Mouse (Mus musculus) lung, embryonic 15.5 days (tissue): ENCODE measurements around the gene Ppp1r26. TPM values are rescaled to one million over a fixed set of nuclear protein-coding genes. Genes with fewer than 3 reads are reported as not detected.

Experiments
- ATAC-seq: fragments of 200-750 bp; cut with Nextera tagmentation; 2 replicates; pipeline ENCODE4 v1.8.0; 2017; ENCODE audit warnings: moderate number of reproducible peaks, borderline replicate concordance; ENCODE audit not compliant: low FRiP score, low TSS enrichment; ENCODE audit errors: extremely low read depth
- H3K27ac ChIP-seq: fragments of 300-500 bp; sonication (generic); 2 replicates; pipeline ENCODE4 v1.5.1; 2015; ENCODE audit warnings: moderate library complexity, mild to moderate bottlenecking, inconsistent platforms
- H3K27me3 ChIP-seq: fragments of 300-500 bp; sonication (generic); 2 replicates; pipeline ENCODE4 v1.6.1; 2015; ENCODE audit warnings: inconsistent platforms
- H3K36me3 ChIP-seq: fragments of 300-500 bp; sonication (generic); 2 replicates; pipeline ENCODE4 v1.6.1; 2015; ENCODE audit warnings: inconsistent platforms
- H3K4me1 ChIP-seq: fragments of 300-500 bp; sonication (generic); 2 replicates; pipeline ENCODE4 v1.6.1; 2015; ENCODE audit warnings: inconsistent platforms
- H3K4me2 ChIP-seq: fragments of 300-500 bp; sonication (generic); 2 replicates; pipeline ENCODE4 v1.6.1; 2015; ENCODE audit warnings: inconsistent platforms, mild to moderate bottlenecking, moderate library complexity
- H3K4me3 ChIP-seq: fragments of 300-500 bp; sonication (generic); 2 replicates; pipeline ENCODE4 v1.5.1; 2015; ENCODE audit warnings: mild to moderate bottlenecking, inconsistent platforms
- H3K9ac ChIP-seq: fragments of 300-500 bp; sonication (generic); 2 replicates; pipeline ENCODE4 v1.6.1; 2015; ENCODE audit warnings: inconsistent platforms
- H3K9me3 ChIP-seq: fragments of 300-500 bp; sonication (generic); 2 replicates; pipeline ENCODE4 v1.6.1; 2016; ENCODE audit warnings: inconsistent platforms
- WGBS: fragments of 180-500 bp; shearing (Covaris S2); methylation state at CpG from one replicate; pipeline ENCODE4 v1.1.7; 2015; 5-methylcytosine and 5-hydroxymethylcytosine counted together
- polyA plus RNA-seq: library from polyadenylated mRNA; unstranded; fragments of >200 nt; fragmentation: Nextera tagmentation; extraction: Ambion mirVana; gene quantifications from 2 replicates; pipeline ENCODE4 v1.2.1, GENCODE M21; 2015

The Ppp1r26 gene
- polyA plus RNA-seq, 1 experiment from 2014 or later = 6.0 TPM

- H3K27me3 ChIP-seq = no peaks in the 10 kb centered on the region
- H3K27ac ChIP-seq = peak overlapping the region; percentile 90
- H3K4me1 ChIP-seq = peaks cover 12% of the 10 kb centered on the region; the same call in 1 of the 2 replicates
- H3K9me3 ChIP-seq = no peaks in the 10 kb centered on the region
- 0 out of 2 replicates have a peak, but pooled peaks cover 4% of the 10 kb centered on the region for H3K36me3 ChIP-seq
- peak overlapping the region; percentile 98 for H3K4me2 ChIP-seq
- peak overlapping the region; percentile 84 for H3K9ac ChIP-seq
- WGBS = 3% methylated on average over 5 of the region's 5 CpGs
- peak overlapping the region; percentile 76 for H3K4me3 ChIP-seq
- no peak for ATAC-seq
Measured at GRCm38 (mm10) chr2:28446181-28446514, 452 bp upstream of the Ppp1r26 start.

GRCm38 (mm10) chr2:28447315-28447670 lies 693 bp downstream of the Ppp1r26 start:
- peak overlapping the region; percentile 76 for H3K4me3 ChIP-seq
- ATAC-seq = peak; percentile 28; the same call in 1 of the 2 replicates
- no peaks in the 10 kb centered on the region for H3K9me3 ChIP-seq
- H3K27ac ChIP-seq = peak overlapping the region; percentile 90
- peaks cover 13% of the 10 kb centered on the region; the same call in 1 of the 2 replicates for H3K36me3 ChIP-seq
- WGBS = 8% methylated on average over 11 of the region's 11 CpGs
- H3K4me2 ChIP-seq = peak overlapping the region; percentile 98
- H3K27me3 ChIP-seq = no peaks in the 10 kb centered on the region
- peaks cover 12% of the 10 kb centered on the region; the same call in 1 of the 2 replicates for H3K4me1 ChIP-seq
- peak overlapping the region; percentile 84 for H3K9ac ChIP-seq

GRCm38 (mm10) chr2:28451663-28452062 lies 5.1 kb downstream of the Ppp1r26 start:
- H3K36me3 ChIP-seq = peaks cover 13% of the 10 kb centered on the region; the same call in 1 of the 2 replicates
- no peak overlapping the region for H3K27ac ChIP-seq
- H3K9me3 ChIP-seq = no peaks in the 10 kb centered on the region
- H3K4me1 ChIP-seq = peaks cover 7% of the 10 kb centered on the region; the same call in 1 of the 2 replicates
- H3K4me3 ChIP-seq = no peak overlapping the region
- no peak overlapping the region for H3K4me2 ChIP-seq
- no peak for ATAC-seq
- no peaks in the 10 kb centered on the region for H3K27me3 ChIP-seq
- no peak overlapping the region for H3K9ac ChIP-seq
- WGBS = 82% methylated on average over 11 of the region's 11 CpGs

DNA sequence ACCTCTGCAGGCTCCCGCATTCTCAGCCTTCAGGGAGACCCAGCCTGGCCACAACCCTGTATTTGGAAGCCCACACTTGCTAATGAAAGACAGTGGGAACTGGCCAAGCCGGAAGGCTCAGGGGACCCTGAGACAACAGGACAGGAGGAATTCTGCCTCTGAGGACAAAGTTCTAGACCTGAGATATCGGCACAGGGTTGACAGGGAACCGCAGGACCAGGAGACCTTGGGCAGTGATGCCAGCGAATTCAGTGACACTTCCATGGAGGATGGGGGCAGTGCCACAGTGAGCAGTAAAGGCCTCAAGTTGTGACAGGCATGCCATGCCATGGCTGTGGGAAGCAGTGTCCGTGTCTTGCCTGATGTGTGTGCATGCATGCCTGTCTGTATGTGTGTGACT lies 6.9 kb downstream of the Ppp1r26 start:
- Histone ChIP-seq H3K9ac (no peak overlapping the region), H3K27me3 (no peaks in the 10 kb centered on the region), H3K4me1 (no peaks in the 10 kb centered on the region), H3K36me3 (peaks cover 13% of the 10 kb centered on the region; the same call in 1 of the 2 replicates), H3K9me3 (no peaks in the 10 kb centered on the region), H3K4me3 (no peak overlapping the region), H3K4me2 (no peak overlapping the region), H3K27ac (no peak overlapping the region)
- ATAC-seq = no peak
- 83% methylated on average over 6 of the region's 6 CpGs for WGBS

DNA sequence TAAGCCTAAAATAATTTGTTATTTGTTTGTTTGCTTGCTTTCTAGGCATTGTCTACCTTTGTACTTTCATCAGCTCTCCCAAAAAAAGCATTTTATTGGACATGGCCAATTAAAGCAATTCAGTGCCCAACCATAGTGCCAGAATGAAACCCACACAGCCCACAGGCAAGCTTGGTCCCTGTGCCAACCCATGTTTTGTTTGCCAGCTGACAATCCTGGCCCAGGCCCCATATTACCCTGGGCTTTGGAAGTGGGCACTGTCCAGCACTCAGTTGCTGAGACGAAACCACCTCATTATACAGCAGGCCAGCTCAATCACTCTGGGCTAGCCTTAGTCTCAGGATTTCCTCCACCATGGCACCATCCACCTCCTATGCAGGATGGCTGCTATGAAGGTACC lies 10.0 kb downstream of the Ppp1r26 start:
- peaks cover 7% of the 10 kb centered on the region; the same call in 1 of the 2 replicates for H3K36me3 ChIP-seq
- ATAC-seq = no peak
- H3K9me3 ChIP-seq = no peaks in the 10 kb centered on the region
- no peaks in the 10 kb centered on the region for H3K4me1 ChIP-seq
- no peaks in the 10 kb centered on the region for H3K27me3 ChIP-seq
- H3K9ac ChIP-seq = no peak overlapping the region
- 58% methylated on average over 1 of the region's 1 CpGs for WGBS
- no peak overlapping the region for H3K4me2 ChIP-seq
- H3K4me3 ChIP-seq = no peak overlapping the region
- no peak overlapping the region for H3K27ac ChIP-seq

DNA sequence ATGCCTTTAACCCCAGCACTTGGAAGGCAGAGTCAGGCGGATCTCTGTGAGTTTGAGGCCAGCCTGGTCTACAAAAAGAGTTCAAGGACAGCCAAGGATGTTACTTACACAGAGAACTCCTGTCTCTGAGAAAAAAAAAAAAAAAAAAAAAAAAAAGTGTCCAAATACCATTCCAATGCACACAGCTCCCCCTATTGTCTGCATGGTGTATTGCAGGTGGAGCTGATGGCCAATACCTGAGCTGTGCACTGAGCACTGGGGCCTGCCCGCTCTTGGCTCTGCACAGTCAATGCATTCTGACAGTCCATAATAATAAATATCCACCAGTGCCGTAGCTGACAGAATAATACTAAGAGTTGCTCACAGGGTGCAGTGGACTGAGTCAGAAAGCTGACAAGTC lies 17.3 kb downstream of the Ppp1r26 start:
- Histone ChIP-seq H3K36me3 (no peaks in the 10 kb centered on the region), H3K27ac (no peak overlapping the region), H3K9ac (no peak overlapping the region), H3K27me3 (peaks cover 6% of the 10 kb centered on the region; the same call in 1 of the 2 replicates), H3K4me1 (peaks cover 16% of the 10 kb centered on the region), H3K9me3 (no peaks in the 10 kb centered on the region), H3K4me3 (no peak overlapping the region), H3K4me2 (no peak overlapping the region)
- ATAC-seq = no peak
- 26% methylated on average over 3 of the region's 3 CpGs for WGBS

DNA sequence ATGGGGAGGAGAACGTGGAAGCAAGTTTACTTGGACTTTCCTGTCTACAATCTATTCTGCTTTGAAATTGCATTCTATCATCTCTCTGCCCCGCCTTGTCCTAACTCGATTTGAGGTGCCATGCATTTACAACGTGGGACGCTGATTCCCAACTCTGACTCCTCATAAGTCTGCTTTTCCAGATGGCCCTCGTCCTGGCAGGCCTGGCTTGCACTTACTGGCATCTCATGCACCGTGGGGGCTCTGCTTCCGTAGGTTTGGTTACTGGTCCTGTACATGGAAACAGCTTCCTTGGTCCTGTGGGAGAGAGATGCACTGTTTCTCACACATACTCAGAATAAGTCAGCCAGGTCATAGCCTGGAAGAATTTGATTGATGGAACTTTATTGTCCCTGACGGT lies 18.3 kb downstream of the Ppp1r26 start:
- Histone ChIP-seq H3K36me3 (peaks cover 10% of the 10 kb centered on the region), H3K9me3 (no peaks in the 10 kb centered on the region), H3K9ac (no peak overlapping the region), H3K27ac (no peak overlapping the region), H3K27me3 (peaks cover 6% of the 10 kb centered on the region; the same call in 1 of the 2 replicates), H3K4me2 (no peak overlapping the region), H3K4me3 (no peak overlapping the region), H3K4me1 (peaks cover 17% of the 10 kb centered on the region)
- ATAC-seq = no peak
- WGBS = 75% methylated on average over 9 of the region's 9 CpGs

DNA sequence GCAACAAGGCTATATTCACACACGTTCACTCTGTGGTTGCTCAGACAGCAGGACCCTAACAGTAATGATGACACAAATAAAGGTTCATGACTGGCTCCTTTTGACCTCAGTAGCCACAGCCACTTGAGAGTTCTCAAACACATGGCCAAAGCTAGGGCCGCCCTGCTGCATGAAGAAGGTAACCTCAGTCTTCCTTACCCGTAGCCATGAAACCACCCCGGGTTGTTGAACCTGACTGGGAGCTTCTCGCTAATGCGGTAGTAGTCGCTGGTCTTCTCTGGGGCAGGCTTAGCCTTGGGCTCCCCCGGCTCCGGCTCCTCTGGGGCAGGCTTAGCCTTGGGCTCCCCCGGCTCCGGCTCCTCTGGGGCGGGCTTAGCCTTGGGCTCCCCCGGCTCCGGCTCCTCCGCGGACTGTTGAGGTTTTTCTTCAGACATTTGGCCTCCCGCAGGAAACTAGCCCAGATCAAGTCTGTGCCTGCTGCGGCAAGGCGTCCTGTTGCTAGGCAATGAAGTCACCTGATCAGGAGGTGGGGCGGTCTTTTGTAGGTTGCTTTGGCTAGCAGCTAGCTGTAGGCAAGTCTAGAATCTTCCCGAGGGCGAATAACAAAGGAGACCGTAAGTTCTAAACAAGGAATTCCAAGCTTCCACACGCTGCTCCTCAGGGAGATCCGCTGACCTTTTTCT lies 19.4 kb downstream of the Ppp1r26 start, which contains the start of gene 1700007K13Rik:
Gene 1700007K13Rik, minus strand, starts transcription at position 497 of the 683 bp plus-strand sequence.
- peaks cover 17% of the 10 kb centered on the region for H3K4me1 ChIP-seq
- peak within 1 kb of the TSS; percentile 32; the same call in 1 of the 2 replicates for H3K9ac ChIP-seq
- WGBS = 4% methylated on average over 25 of the region's 25 CpGs
- no peak for ATAC-seq
- H3K4me3 ChIP-seq = peak within 1 kb of the TSS; percentile 18
- H3K9me3 ChIP-seq = 0 out of 2 replicates have a peak, but pooled peaks cover under 1% of the 10 kb centered on the region
- peaks cover 21% of the 10 kb centered on the region for H3K36me3 ChIP-seq
- no peak within 1 kb of the TSS for H3K27ac ChIP-seq
- peak within 1 kb of the TSS; percentile 58 for H3K4me2 ChIP-seq
- peaks cover 6% of the 10 kb centered on the region; the same call in 1 of the 2 replicates for H3K27me3 ChIP-seq

DNA sequence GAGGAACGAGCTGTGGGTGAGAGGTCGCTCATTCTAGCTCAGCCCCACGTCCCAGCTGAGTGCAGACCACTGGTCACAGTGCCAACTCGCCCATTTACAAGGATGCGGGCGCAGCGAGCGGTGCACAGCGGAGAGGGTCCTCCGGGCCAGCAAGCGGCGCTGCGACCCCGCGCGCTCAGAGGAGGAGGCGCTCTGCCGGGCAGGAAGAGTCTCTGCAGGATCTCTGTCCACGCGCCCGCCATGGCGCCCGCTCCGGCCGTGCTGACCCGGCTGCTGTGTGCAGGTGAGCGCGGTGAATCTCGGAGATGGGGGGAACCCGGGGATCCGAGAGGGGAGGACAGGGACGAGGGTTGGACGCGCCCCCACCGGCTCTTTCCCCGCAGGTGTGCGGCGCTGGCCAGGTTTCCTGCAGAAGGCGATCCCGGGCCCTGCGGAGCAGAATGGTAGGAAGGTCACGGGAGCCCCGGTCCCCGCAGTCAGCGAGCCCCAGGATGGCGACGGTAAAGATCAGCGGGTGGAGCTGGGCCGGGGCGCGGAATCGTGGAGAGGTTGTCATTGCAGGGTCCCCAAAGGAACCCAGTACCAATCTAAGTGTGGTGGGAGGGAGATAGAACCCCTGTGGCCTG lies 21.4 kb downstream of the Ppp1r26 start, which contains the start of gene Mrps2:
Gene Mrps2, plus strand, starts transcription at position 207 of the 626 bp plus-strand sequence.
- Histone ChIP-seq H3K4me2 (peak within 1 kb of the TSS; percentile 68), H3K9ac (peak within 1 kb of the TSS; percentile 97), H3K36me3 (peaks cover 40% of the 10 kb centered on the region), H3K4me1 (peaks cover 17% of the 10 kb centered on the region), H3K4me3 (peak within 1 kb of the TSS; percentile 86), H3K9me3 (peaks cover 4% of the 10 kb centered on the region), H3K27ac (no peak within 1 kb of the TSS), H3K27me3 (peaks cover 6% of the 10 kb centered on the region; the same call in 1 of the 2 replicates)
- ATAC-seq = peak; percentile 92
- under 1% methylated on average over 52 of the region's 52 CpGs for WGBS

DNA sequence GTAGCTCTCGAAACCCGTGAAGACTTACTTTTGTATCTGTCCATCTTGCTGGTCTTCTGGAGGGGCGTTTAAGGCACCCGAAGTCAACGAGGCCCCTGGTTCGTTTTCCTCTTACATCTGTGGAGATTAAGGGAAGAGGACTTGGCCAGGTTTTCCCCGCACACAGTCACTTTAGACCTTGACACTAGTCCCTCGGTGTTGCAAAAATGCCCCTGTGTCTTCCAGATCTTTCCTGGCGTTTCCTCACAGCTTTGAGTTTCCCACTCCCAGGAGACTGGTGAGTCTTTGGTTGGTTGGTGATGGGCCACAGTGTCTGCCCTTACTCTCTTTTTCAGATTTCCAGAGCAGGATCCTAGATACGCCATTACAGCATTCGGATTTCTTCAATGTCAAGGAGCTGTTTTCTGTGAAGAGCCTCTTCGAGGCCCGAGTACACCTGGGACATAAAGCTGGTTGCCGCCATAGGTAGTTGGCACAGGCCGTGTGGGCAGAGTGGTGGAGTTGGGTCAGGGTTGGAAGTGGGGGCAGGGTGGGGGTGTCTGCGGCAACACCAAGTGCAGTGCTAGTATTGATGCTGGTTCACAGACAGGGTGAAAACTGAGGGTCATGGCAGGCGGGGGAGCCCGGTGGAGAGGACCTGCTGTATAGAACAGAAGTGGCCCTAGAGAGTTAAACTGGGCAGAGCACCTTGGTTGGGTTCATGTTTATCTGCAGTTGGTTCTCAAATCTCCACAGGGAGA lies 22.1 kb downstream of the Ppp1r26 start:
- Histone ChIP-seq H3K9ac (peak overlapping the region; percentile 97), H3K27me3 (peaks cover 6% of the 10 kb centered on the region; the same call in 1 of the 2 replicates), H3K36me3 (peaks cover 42% of the 10 kb centered on the region), H3K4me2 (peak overlapping the region; percentile 68), H3K9me3 (peaks cover 4% of the 10 kb centered on the region), H3K27ac (no peak overlapping the region), H3K4me1 (peaks cover 17% of the 10 kb centered on the region), H3K4me3 (peak overlapping the region; percentile 86)
- 49% methylated on average over 18 of the region's 18 CpGs for WGBS
- no peak for ATAC-seq

GRCm38 (mm10) chr2:28469461-28469860 lies 22.9 kb downstream of the Ppp1r26 start:
- Histone ChIP-seq H3K36me3 (peaks cover 42% of the 10 kb centered on the region), H3K4me3 (no peak overlapping the region), H3K4me1 (peaks cover 17% of the 10 kb centered on the region), H3K9ac (no peak overlapping the region), H3K27me3 (peaks cover 6% of the 10 kb centered on the region; the same call in 1 of the 2 replicates), H3K4me2 (no peak overlapping the region), H3K27ac (no peak overlapping the region), H3K9me3 (peaks cover 4% of the 10 kb centered on the region)
- 95% methylated on average over 14 of the region's 14 CpGs for WGBS
- no peak for ATAC-seq
